Mouse (Mus musculus): ENCODE results near the gene Grin2d. TPM values are rescaled to one million over a fixed set of nuclear protein-coding genes. Genes with fewer than 3 reads are reported as not detected.

The Grin2d gene
- polyA plus RNA-seq, 1 experiment from 2014 or later = 0.11 TPM

DNA sequence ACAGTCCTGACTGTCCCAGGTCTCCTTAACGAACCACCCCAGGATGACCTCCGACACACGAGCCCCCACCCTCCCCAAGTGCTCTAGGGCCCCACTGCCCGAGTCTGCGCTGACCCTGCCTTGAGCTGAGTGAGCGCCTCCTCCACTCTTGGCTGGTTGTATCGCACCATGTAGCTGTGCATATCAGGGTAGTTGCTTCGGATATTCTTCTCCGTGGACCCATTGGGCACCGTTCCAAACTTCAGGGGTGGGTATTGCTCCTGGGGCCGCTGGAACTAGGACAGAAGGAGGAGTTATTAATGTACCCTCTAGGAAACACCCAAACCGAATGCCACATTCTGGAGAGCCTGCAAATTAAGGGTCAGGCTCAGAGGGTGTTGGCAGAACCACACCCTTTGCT lies 25.1 kb downstream of the Grin2d start:
- no peak overlapping the region for H3K9ac ChIP-seq (ENCODE audit: low read depth, low read length)
- WGBS (ENCODE audit: insufficient replicate concordance) = 76% methylated on average over 12 of the region's 12 CpGs
- H3K4me1 ChIP-seq (ENCODE audit: control insufficient read depth, insufficient read depth, low read length) = no peaks in the 10 kb centered on the region
- H3K4me3 ChIP-seq (ENCODE audit: low read depth, low read length) = no peak overlapping the region
- peaks cover 31% of the 10 kb centered on the region for H3K27me3 ChIP-seq (ENCODE audit: control insufficient read depth, insufficient read depth, low read length)
- H3K9me3 ChIP-seq (replicated peaks; ENCODE audit: control insufficient read depth, low read length) = no peaks in the 10 kb centered on the region
- ATAC-seq (replicated peaks; ENCODE audit: insufficient number of reproducible peaks, low FRiP score, low TSS enrichment) = no peak
- H3K27ac ChIP-seq (ENCODE audit: low read depth, low read length) = no peak overlapping the region
- H3K4me2 ChIP-seq = no peak overlapping the region
- H3K36me3 ChIP-seq (ENCODE audit: control insufficient read depth, insufficient read depth, low read length) = no peaks in the 10 kb centered on the region

GRCm38 (mm10) chr7:45850661-45851060 lies 27.5 kb downstream of the Grin2d start:
- H3K27me3 ChIP-seq (ENCODE audit: control insufficient read depth, insufficient read depth, low read length) = peaks cover 13% of the 10 kb centered on the region
- 49% methylated on average over 3 of the region's 3 CpGs for WGBS (ENCODE audit: insufficient replicate concordance)

DNA sequence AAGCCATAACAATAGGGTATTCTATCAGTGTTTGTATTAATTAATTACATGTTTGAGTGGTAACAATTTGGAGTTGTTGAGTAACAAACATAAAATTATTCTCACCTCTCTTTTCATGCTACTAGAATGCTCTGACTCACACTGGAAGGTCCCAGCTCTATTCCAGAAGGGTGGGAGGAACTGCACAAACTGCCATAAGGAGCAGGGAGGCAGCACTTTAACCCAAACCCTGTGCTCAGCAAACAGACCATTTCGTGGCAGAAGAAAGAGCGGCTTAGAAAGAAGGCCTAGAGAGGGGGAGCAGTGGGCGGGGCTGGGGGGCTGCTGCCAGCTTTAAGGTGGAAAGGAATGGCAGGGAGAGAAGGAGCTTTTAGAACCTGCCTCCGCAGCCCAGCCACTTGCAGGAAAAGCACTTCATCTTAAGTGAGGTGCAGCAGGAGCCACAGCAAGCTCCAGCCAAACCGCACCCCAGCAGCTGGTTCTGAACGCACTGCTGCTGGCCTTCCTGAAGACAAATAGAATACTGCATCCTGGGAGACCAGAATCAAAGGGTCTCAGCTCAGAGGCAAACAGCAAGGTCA lies 29.6 kb downstream of the Grin2d start:
- H3K36me3 ChIP-seq (ENCODE audit: control insufficient read depth, insufficient read depth, low read length) = no peaks in the 10 kb centered on the region
- no peak overlapping the region for H3K4me3 ChIP-seq (ENCODE audit: low read depth, low read length)
- no peaks in the 10 kb centered on the region for H3K4me1 ChIP-seq (ENCODE audit: control insufficient read depth, insufficient read depth, low read length)
- peaks cover 14% of the 10 kb centered on the region for H3K27me3 ChIP-seq (ENCODE audit: control insufficient read depth, insufficient read depth, low read length)
- no peaks in the 10 kb centered on the region for H3K9me3 ChIP-seq (replicated peaks; ENCODE audit: control insufficient read depth, low read length)
- ATAC-seq (replicated peaks; ENCODE audit: insufficient number of reproducible peaks, low FRiP score, low TSS enrichment) = no peak
- H3K27ac ChIP-seq (ENCODE audit: low read depth, low read length) = no peak overlapping the region
- H3K9ac ChIP-seq (ENCODE audit: low read depth, low read length) = no peak overlapping the region
- WGBS (ENCODE audit: insufficient replicate concordance) = 20% methylated on average over 6 of the region's 6 CpGs
- H3K4me2 ChIP-seq = no peak overlapping the region

More at GRCm38 (mm10) chr7:45850661-45851060, 27.5 kb downstream of the Grin2d start:
- Histone ChIP-seq H3K9ac (ENCODE audit: low read depth, low read length) (no peak overlapping the region), H3K27ac (ENCODE audit: low read depth, low read length) (no peak overlapping the region), H3K4me1 (ENCODE audit: control insufficient read depth, insufficient read depth, low read length) (no peaks in the 10 kb centered on the region), H3K4me2 (no peak overlapping the region), H3K4me3 (ENCODE audit: low read depth, low read length) (no peak overlapping the region), H3K36me3 (ENCODE audit: control insufficient read depth, insufficient read depth, low read length) (no peaks in the 10 kb centered on the region), H3K9me3 (replicated peaks; ENCODE audit: control insufficient read depth, low read length) (no peaks in the 10 kb centered on the region)
- no peak for ATAC-seq (replicated peaks; ENCODE audit: insufficient number of reproducible peaks, low FRiP score, low TSS enrichment)

DNA sequence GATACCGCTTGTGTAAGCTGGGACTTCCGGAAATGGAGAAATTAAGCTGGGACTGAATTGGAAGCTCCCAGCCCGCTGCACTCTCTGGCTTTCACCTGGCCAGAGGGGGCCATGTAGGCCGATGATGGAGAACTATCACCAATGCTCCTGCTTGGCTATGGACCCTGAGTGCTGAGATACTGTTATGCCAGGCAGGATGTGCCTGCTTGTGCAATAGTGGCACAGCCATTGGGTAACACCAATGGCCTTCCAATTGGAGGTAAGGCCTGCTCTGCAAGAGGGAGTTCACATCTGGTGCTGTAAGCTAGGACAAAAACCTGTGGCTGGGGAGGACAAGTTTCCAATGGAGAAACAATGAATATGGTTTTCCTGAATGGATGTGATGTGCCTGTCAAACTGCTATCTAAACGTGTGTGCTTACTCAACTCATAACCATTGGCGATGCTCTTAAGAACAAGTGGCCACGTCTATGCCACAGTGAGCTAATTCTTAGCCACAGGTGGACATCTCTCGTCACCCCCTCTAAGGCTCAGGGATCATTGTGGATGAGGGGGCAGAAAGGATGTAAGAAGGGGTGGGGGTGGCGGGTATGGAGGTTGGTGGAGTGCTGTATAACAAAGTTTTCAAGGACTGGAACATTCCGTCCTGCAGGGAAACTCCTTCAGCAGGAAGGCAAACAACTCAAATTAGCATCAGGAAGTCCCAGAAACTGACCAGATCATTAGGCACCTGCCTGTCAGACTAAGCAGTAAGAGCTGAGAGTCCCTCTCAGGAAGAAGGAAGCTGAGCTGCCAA lies 35.0 kb downstream of the Grin2d start:
- Histone ChIP-seq H3K4me3 (ENCODE audit: low read depth, low read length) (no peak overlapping the region), H3K27me3 (ENCODE audit: control insufficient read depth, insufficient read depth, low read length) (peaks cover 24% of the 10 kb centered on the region), H3K27ac (ENCODE audit: low read depth, low read length) (no peak overlapping the region), H3K9me3 (replicated peaks; ENCODE audit: control insufficient read depth, low read length) (no peaks in the 10 kb centered on the region), H3K9ac (ENCODE audit: low read depth, low read length) (no peak overlapping the region), H3K4me1 (ENCODE audit: control insufficient read depth, insufficient read depth, low read length) (no peaks in the 10 kb centered on the region), H3K36me3 (ENCODE audit: control insufficient read depth, insufficient read depth, low read length) (no peaks in the 10 kb centered on the region), H3K4me2 (no peak overlapping the region)
- WGBS (ENCODE audit: insufficient replicate concordance) = 77% methylated on average over 10 of the region's 10 CpGs
- no peak for ATAC-seq (replicated peaks; ENCODE audit: insufficient number of reproducible peaks, low FRiP score, low TSS enrichment)

GRCm38 (mm10) chr7:45833924-45834323 lies 44.3 kb downstream of the Grin2d start:
- Histone ChIP-seq H3K9ac (ENCODE audit: low read depth, low read length) (peak overlapping the region; percentile 39; the same call in 1 of the 2 replicates), H3K27ac (ENCODE audit: low read depth, low read length) (no peak overlapping the region), H3K27me3 (ENCODE audit: control insufficient read depth, insufficient read depth, low read length) (peaks cover 51% of the 10 kb centered on the region), H3K36me3 (ENCODE audit: control insufficient read depth, insufficient read depth, low read length) (0 out of 2 replicates have a peak, but pooled peaks cover 2% of the 10 kb centered on the region), H3K4me1 (ENCODE audit: control insufficient read depth, insufficient read depth, low read length) (peaks cover 11% of the 10 kb centered on the region), H3K4me3 (ENCODE audit: low read depth, low read length) (peak overlapping the region; percentile 47), H3K4me2 (peak overlapping the region; percentile 67), H3K9me3 (replicated peaks; ENCODE audit: control insufficient read depth, low read length) (no peaks in the 10 kb centered on the region)
- WGBS (ENCODE audit: insufficient replicate concordance) = under 1% methylated on average over 31 of the region's 31 CpGs
- ATAC-seq (replicated peaks; ENCODE audit: insufficient number of reproducible peaks, low FRiP score, low TSS enrichment) = no peak

DNA sequence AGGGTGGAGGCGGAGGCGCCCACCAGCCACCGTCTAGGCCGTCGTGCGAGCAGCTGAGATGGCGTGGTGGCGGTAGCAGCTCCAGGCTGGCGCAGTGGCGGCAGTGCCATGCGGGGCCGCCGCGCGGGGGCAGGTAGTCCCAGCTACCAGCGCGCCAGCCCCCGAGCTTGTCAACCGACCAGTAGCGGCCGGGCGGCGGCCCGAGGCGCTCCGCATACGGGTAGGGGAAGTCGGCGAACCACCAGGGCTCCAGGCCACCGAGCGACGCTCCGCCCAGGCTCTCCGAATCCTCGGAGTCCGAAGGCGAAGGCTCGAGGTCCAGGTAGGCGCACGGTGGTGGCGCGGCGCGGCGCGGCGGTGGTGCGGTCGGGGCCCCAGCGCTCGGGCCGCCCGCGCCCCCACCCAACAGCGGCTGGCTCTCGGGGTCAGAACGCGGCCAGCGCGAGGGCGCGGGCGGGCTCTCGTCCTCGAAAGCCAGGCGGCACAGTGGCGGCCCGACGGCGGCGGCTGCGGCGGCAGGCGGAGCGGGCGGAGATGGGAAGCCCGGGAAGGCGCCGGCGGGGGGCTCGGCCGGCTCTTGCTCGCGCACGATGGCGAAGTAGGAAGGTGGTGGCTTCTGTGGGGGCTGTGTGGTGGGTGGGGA lies 44.9 kb downstream of the Grin2d start:
- Histone ChIP-seq H3K9me3 (replicated peaks; ENCODE audit: control insufficient read depth, low read length) (no peaks in the 10 kb centered on the region), H3K36me3 (ENCODE audit: control insufficient read depth, insufficient read depth, low read length) (0 out of 2 replicates have a peak, but pooled peaks cover 2% of the 10 kb centered on the region), H3K27ac (ENCODE audit: low read depth, low read length) (no peak overlapping the region), H3K4me3 (ENCODE audit: low read depth, low read length) (peak overlapping the region; percentile 47), H3K4me2 (peak overlapping the region; percentile 67), H3K4me1 (ENCODE audit: control insufficient read depth, insufficient read depth, low read length) (peaks cover 11% of the 10 kb centered on the region), H3K27me3 (ENCODE audit: control insufficient read depth, insufficient read depth, low read length) (peaks cover 51% of the 10 kb centered on the region), H3K9ac (ENCODE audit: low read depth, low read length) (0 out of 2 replicates have a peak overlapping the region, but pooled peaks have one; percentile 39)
- ATAC-seq (replicated peaks; ENCODE audit: insufficient number of reproducible peaks, low FRiP score, low TSS enrichment) = no peak
- under 1% methylated on average over 52 of the region's 86 CpGs for WGBS (ENCODE audit: insufficient replicate concordance)

GRCm38 (mm10) chr7:45832428-45832827 lies 45.8 kb downstream of the Grin2d start:
- 9% methylated on average over 30 of the region's 30 CpGs for WGBS (ENCODE audit: insufficient replicate concordance)
- Histone ChIP-seq H3K4me3 (ENCODE audit: low read depth, low read length) (peak overlapping the region; percentile 47; the same call in 1 of the 2 replicates), H3K27ac (ENCODE audit: low read depth, low read length) (no peak overlapping the region), H3K9ac (ENCODE audit: low read depth, low read length) (no peak overlapping the region), H3K36me3 (ENCODE audit: control insufficient read depth, insufficient read depth, low read length) (peaks cover 7% of the 10 kb centered on the region), H3K4me1 (ENCODE audit: control insufficient read depth, insufficient read depth, low read length) (peaks cover 11% of the 10 kb centered on the region), H3K27me3 (ENCODE audit: control insufficient read depth, insufficient read depth, low read length) (peaks cover 48% of the 10 kb centered on the region), H3K4me2 (peak overlapping the region; percentile 67), H3K9me3 (replicated peaks; ENCODE audit: control insufficient read depth, low read length) (no peaks in the 10 kb centered on the region)
- no peak for ATAC-seq (replicated peaks; ENCODE audit: insufficient number of reproducible peaks, low FRiP score, low TSS enrichment)

GRCm38 (mm10) chr7:45831128-45831525 lies 47.1 kb downstream of the Grin2d start:
- WGBS (ENCODE audit: insufficient replicate concordance) = 19% methylated on average over 5 of the region's 5 CpGs

More at GRCm38 (mm10) chr7:45831128-45831525, 47.1 kb downstream of the Grin2d start:
- H3K4me3 ChIP-seq (ENCODE audit: low read depth, low read length) = peak overlapping the region; percentile 94
- H3K9ac ChIP-seq (ENCODE audit: low read depth, low read length) = no peak overlapping the region
- peaks cover 11% of the 10 kb centered on the region for H3K4me1 ChIP-seq (ENCODE audit: control insufficient read depth, insufficient read depth, low read length)
- H3K9me3 ChIP-seq (replicated peaks; ENCODE audit: control insufficient read depth, low read length) = no peaks in the 10 kb centered on the region
- H3K4me2 ChIP-seq = peak overlapping the region; percentile 74
- no peak overlapping the region for H3K27ac ChIP-seq (ENCODE audit: low read depth, low read length)
- H3K36me3 ChIP-seq (ENCODE audit: control insufficient read depth, insufficient read depth, low read length) = peaks cover 15% of the 10 kb centered on the region
- peaks cover 48% of the 10 kb centered on the region for H3K27me3 ChIP-seq (ENCODE audit: control insufficient read depth, insufficient read depth, low read length)
- ATAC-seq (replicated peaks; ENCODE audit: insufficient number of reproducible peaks, low FRiP score, low TSS enrichment) = no peak
